Mouse (Mus musculus) T-helper 17 cell (primary cell): ENCODE data around the gene Zfp747.

Source experiments
- in situ Hi-C, 2 experiments: fragments of 300-600 bp; cut with MboI, MseI; formaldehyde crosslinking; loops; 1 replicate in 1 of 2; 2 replicates in 1 of 2; pipeline ENCODE4 v1.15.1; 2025; ENCODE audit warnings: high pct_unique_total_duplicates in 2 of 2

The Zfp747 gene

GRCm38 (mm10) chr7:127337636-127338035 lies 38.2 kb downstream of the Zfp747 start:
- in situ Hi-C loops: no loop called here

- in situ Hi-C loops: no loop called here
These were observed 40.2 kb downstream of the Zfp747 start for GRCm38 (mm10) chr7:127335604-127336003.

GRCm38 (mm10) chr7:127333240-127333639 lies 42.6 kb downstream of the Zfp747 start:
- in situ Hi-C loops: loop anchor here in 1 of 2 experiments (5.0 kb wide), 1 partner anchor 776 kb away; no protein-coding TSS in a partner anchor

GRCm38 (mm10) chr7:127326685-127327084 lies 49.2 kb downstream of the Zfp747 start:
- in situ Hi-C loops: loop anchor here in 1 of 2 experiments (10.0 kb wide), 1 partner anchor 228 kb away; no protein-coding TSS in a partner anchor

- in situ Hi-C loops: loop anchor here in 1 of 2 experiments (10.0 kb wide), 1 partner anchor 229 kb away; no protein-coding TSS in a partner anchor
These were observed 50.3 kb downstream of the Zfp747 start for GRCm38 (mm10) chr7:127325550-127325949.

- in situ Hi-C loops: loop anchor here in 1 of 2 experiments (10.0 kb wide), 1 partner anchor 230 kb away; no protein-coding TSS in a partner anchor
These were observed 50.9 kb downstream of the Zfp747 start for GRCm38 (mm10) chr7:127324944-127325343.
